Mouse (Mus musculus): ENCODE data around the gene Klf2. TPM values are rescaled to one million over a fixed set of nuclear protein-coding genes. Genes with fewer than 3 reads are reported as not detected.

Gene Klf2
- total RNA-seq (2022) = 10 to 100 TPM; 40.3 to 74.6 (median 52.7) TPM

DNA sequence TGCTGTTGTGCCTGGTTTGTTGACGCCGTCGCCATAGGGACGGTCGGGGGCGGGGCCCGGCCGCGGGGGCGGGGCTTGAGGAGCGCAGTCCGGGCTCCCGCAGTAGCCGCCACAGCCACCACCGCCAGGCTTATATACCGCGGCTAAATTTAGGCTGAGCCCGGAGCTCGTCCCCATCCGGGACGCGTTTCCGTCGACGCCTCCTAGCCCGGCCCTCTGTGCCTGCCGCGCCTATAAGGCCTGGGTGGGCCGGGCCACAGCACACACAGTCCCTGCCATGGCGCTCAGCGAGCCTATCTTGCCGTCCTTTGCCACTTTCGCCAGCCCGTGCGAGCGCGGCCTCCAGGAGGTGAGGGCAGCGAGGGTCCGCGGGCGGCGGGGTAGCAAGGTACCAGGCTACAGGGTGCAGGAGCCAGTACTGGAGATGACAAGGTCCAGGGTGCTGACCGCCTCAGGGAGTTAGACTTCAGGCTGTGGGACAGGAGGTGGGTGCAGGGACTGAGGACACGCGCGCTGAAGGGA lies at the start of gene Klf2:
Gene Klf2 (plus strand): TSS at position 233 of the 522 bp plus-strand sequence.
- DNase-seq (ENCODE audit: low spot score) = peak; percentile 98

DNA sequence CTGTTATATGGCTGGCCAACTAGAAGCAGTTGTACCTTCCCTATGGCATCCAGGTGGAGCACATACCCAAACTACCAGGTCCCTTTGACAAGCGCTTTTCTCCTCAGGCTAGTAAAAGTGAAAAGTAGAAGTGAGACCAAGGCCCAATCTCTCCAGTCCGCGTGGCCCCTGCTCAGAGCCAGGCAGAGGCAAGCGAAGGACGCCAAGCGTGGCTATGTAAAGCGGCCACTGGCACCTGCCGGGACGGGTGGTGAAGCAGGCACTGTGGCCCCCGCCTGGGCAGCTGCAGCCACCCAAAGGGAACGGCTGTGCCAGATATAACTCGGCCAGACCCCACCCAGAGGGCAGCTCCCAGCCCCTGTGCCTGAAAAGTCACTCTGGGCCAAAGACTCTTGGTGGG lies 48.2 kb upstream of the Klf2 start:
- DNase-seq (ENCODE audit: low spot score) = no peak

DNA sequence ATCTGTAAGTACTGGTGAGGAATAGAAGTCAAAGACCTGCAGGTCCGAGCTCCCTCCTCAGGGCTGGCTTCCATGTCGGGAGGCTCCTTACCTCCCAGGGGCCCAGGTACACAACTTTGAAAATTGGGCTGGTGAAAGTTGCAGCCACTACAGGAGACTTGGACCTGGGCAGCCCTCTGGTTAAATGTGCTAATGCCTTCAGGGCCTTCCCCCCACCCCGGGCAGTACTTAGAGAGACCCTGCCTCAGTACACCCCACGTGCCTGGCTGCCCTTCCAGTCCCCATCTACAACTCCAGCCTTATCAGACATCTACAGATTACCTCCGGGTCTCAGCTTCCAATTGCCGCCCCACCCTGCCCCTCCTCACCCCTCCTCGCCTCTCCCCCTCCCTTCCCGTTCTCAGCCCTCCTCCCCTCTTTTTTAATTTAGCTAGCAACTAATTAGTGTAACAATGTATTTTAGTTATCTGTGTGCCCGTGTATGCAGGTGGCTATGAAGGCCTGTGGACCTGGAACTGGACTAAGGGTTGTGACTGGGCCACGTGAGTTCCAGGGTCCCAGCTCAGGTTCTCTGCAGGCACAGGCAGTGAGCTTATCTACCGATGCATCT lies 47.7 kb upstream of the Klf2 start:
- no peak for DNase-seq (ENCODE audit: low spot score)

GRCm38 (mm10) chr8:72271691-72272090 lies 47.1 kb upstream of the Klf2 start:
- DNase-seq (ENCODE audit: low spot score) = no peak

GRCm38 (mm10) chr8:72272361-72272760 lies 46.5 kb upstream of the Klf2 start:
- no peak for DNase-seq (ENCODE audit: low spot score)

- DNase-seq (ENCODE audit: low spot score) = no peak
These were observed 45.6 kb upstream of the Klf2 start for GRCm38 (mm10) chr8:72273111-72273770.

DNA sequence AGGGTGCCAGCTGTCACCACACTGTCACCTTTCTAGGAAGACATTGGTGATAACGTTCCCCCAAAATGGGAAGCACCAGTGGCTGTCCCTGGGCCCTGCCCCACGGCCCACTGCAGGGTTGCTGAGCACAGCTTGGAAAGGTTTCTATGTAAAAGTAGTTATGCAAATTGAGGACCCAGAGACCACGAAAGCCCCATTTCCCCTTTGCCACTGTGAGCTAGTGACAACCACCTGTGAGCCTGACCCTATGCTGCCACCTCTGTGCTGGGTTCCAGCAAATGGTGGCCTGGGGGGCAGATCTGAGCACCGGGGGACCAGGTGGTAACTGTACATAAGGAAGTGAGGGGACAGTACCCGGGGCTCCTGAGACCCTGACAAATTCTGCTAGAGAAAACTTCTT lies 45.0 kb upstream of the Klf2 start:
- DNase-seq (ENCODE audit: low spot score) = no peak

- DNase-seq (ENCODE audit: low spot score) = no peak
These were observed 41.6 kb upstream of the Klf2 start for GRCm38 (mm10) chr8:72277244-72277643.

DNA sequence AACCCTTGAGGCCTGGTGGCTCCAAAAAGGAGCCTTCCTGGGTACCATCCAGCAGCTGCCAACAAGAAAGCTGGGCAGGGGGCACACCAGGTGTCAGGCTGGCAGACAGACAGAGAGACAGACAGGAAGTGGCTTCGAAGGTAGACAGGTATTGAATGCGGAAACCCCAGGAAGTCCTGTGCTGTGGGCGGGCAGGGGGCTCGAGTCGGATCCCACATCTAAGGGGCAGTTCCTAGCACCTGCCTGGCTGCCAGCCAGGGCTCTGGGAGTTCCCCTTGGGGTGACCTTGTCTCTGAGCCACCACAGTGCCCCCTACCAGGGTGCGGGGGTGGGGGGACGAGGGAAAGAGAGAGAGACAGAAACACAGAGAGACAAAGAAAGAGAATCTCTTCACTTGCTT lies 39.7 kb upstream of the Klf2 start:
- no peak for DNase-seq (ENCODE audit: low spot score)

DNA sequence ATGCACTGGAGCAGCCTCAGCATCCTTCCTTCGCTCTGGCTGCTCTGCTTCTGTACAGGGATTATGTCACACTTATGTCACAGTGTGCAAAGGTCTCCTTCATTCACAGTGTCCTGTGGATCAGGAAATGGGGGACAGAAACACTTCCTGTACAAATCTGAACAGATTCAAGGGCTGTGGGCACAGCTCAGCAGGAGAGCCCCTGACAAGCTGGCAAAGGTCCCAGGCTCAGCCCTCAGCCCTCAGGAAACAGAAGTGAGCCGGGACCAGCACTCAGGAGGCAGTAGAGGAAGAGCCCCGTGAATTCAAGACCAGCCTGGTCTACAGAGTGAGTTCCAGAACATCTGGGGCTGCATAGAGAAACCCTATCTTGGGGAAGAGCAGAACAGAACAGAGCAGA lies 37.2 kb upstream of the Klf2 start:
- DNase-seq (ENCODE audit: low spot score) = no peak

GRCm38 (mm10) chr8:72285285-72285684 lies 33.5 kb upstream of the Klf2 start:
- no peak for DNase-seq (ENCODE audit: low spot score)

DNA sequence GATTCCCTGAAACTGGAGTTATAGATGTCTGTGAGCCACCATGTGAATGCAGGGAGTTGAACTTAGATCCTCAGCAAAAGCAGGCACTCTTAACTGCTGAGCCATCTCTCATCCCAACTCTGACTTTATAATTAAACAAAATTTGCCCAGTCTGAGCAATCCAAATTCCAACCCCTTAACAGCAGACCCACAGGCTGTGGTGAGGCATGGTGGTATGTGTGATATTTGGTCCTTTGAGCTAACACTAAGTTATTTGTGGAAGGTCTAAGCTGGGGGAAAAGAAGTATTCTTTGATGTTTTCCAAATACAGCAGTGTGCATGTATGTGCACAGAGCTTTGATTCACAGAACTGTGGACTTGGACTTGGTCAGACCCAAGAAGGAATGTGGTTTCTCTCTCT lies 29.8 kb upstream of the Klf2 start:
- DNase-seq (ENCODE audit: low spot score) = no peak

DNA sequence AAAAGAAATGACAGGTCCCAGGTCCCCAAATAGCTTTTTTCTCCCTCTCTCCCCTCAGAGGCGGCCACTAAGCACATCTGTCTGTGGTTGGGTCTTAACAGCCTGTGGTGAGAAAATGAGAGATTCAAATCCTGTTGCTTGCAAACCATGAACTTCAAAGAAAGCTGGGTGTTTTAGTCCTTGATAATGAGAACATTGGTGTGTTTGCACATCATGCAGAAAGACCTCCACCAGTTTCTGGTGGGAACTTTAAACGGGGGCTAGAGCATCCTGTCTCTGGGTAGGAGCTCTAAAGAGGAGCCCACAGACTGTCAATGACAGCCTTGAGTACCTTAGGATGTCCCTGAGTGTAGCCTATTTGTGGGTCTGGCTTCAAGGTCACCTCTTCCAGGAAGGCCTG lies 27.7 kb upstream of the Klf2 start:
- DNase-seq (ENCODE audit: low spot score) = no peak

DNA sequence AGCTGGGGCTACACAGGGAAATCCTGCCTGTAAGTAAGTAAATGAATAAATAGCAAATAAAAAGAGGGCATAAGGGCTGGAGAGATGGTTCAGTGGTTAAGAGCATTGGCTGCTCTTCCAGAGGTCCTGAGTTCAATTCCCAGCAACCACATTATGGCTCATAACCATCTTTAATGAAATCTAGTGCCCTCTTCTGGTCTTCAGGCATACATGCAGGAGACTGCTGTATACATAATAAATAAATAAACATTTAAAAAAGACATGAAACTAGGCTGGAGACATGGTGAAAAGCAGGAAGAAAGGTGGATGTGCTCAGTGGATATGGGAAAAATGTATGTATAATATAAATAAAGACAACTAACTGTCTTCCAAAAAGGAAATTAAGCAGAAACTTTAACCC lies 25.5 kb upstream of the Klf2 start:
- no peak for DNase-seq (ENCODE audit: low spot score)

DNA sequence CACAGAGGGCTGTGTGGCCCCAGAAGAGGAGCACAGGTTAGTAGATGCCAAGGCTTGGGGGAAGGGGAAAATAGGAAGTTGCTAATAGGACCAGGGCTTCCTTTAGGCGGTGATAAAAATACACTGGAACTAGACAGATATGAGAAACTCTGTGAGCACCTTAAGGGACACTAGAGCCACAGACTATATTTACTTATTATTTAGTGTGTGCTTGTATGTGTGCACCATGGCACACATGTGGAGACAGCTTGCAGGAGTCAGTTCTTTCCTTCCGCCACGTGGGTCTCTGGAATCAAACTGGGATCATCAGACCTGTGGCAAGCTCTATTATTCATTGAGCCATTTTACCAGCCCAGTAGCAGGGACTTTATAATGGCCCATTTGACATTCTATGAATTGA lies 23.7 kb upstream of the Klf2 start:
- DNase-seq (ENCODE audit: low spot score) = no peak

- peak; percentile 99 for DNase-seq (ENCODE audit: low spot score)
These were observed 23.2 kb upstream of the Klf2 start for GRCm38 (mm10) chr8:72295679-72296078.

DNA sequence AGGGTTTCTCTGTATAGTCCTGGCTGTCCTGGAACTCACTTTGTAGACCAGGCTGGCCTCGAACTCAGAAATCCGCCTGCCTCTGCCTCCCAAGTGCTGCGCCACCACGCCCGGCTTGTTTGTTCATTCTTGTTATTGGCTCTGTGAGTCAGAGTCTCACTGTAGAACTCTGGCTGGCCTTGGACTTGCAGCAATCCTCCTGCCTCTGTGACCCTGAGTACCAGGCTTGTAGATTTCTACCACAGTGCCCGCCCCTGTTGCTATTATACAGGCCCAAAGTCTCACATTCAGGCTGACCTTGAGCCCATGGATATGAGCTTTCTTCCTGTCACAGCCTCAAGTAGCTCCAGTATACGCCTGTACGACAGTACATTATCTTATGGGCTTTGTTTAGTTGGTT lies 22.3 kb upstream of the Klf2 start:
- DNase-seq (ENCODE audit: low spot score) = no peak

GRCm38 (mm10) chr8:72298928-72299327 lies 19.9 kb upstream of the Klf2 start:
- DNase-seq (ENCODE audit: low spot score) = no peak

DNA sequence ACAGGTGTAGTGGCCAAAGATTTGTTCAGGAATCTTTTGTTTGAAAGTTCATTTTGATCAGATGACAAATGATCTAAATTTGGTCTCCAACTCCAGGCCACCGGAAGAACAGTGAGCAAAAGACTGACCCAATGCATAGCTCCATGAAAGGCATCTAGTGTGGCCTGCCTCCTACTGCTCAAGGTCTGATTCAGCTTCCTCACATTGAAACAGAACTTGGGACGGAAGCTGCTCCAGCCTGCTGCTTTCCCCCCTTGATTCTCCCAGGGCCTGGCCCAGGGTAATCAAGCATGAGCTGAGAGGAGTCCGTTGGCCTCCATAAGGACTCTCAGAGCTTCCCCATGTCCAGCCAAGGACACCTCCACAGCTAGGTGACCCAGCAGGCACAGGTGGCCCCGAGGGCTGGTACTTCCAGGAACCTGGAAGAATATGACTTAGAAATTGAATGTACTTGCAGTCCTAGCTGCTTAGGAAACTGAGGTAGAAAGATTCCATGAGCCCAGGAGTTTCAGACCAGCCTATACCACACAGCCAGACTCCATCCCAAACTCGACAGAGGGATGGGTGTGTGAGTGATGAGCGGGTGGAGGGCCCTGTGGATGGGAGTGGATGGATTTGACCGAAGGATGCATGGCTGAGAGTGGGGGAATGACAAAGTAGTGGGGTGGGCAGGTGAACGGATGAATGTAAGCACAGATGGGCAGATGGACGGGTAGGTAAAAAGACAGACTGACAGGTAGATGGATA lies 18.0 kb upstream of the Klf2 start:
- peak; percentile 58 for DNase-seq (ENCODE audit: low spot score)

GRCm38 (mm10) chr8:72301497-72301896 lies 17.3 kb upstream of the Klf2 start:
- DNase-seq (ENCODE audit: low spot score) = no peak

DNA sequence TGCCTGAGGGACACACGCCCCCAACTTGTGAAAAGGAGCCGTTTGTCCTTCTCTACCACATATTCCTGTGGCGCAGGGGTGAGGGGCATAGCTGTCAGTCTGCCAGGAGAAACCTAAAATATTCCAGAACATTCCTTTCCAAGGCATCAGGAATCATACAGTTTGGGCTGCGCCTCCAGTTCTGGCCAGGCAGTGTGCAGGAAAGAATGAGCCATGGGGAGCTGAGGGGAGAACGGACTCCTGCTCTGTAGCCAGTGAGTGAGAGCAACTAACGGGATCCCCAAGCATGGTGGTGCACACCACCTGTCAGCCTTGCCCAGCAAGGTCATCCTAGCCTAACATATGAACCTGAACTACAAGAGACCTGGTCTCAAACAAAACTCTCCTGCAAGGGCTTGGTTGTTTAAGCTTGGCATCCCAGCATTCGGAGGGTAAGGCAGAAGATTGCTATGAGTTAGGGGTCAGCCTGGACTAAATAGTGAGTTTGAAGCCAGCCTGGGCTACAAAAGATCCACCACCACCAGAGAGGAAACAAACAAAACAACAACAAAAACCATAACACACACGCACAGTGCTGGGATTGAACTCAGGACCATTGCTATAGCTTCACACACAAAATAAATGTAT lies 15.7 kb upstream of the Klf2 start:
- peak; percentile 30 for DNase-seq (ENCODE audit: low spot score)

GRCm38 (mm10) chr8:72303633-72304032 lies 15.2 kb upstream of the Klf2 start:
- DNase-seq (ENCODE audit: low spot score) = peak; percentile 93
